Mouse (Mus musculus) left cerebral cortex, postnatal 10 days (tissue): ENCODE measurements at regions not wholly inside any gene's neighbourhood (a gene's known extent, or its start where the extent isn't known, plus 50 kb on each side); places are given as distances from the start of the nearest gene placed in this dataset.

Source experiments
- DNase-seq, 2 experiments: peaks; one replicate each; pipeline ENCODE4 v3.0.0; 2021 to 2022; ENCODE audit warnings: low spot score in 2 of 2, mixed read lengths in 1 of 2; ENCODE audit errors: extremely low spot score in 1 of 2
- intact Hi-C: fragments of 180-260 bp; cut with DNase I; formaldehyde crosslinking; loops from one replicate; pipeline ENCODE4 v1.15.1; 2025

- peak; percentile 15 to 41 for DNase-seq
- intact Hi-C loops, result no loop called here
These were observed 91.8 kb upstream of the Dhrs4 start for GRCm38 (mm10) chr14:55386773-55387172.

DNA sequence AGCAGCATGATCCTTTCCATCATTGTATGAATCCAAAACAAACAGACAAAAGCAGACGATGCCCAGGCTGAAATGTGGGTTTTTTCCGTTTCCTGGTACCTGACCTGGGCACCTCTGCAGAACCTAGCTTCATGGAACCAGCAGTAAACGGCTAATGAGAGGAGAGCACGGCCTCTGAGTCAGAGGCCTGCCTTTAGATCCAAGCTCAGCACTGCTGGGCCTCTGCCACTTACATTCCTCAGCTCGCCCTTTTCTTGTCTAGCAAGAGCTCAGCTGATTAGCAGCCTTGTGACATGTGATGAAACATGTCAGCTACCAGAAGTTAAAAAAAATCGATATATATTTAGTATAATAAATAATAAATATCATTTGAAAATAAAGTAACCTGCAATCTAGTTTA is 91.2 kb upstream of the Dhrs4 start:
- intact Hi-C loops, result no loop called here

GRCm38 (mm10) chr14:55392390-55392789 is 86.2 kb upstream of the Dhrs4 start:
- no peak for DNase-seq
- intact Hi-C loops, result no loop called here

More for the DNA sequence above, 91.2 kb upstream of the Dhrs4 start:
- no peak for DNase-seq

DNA sequence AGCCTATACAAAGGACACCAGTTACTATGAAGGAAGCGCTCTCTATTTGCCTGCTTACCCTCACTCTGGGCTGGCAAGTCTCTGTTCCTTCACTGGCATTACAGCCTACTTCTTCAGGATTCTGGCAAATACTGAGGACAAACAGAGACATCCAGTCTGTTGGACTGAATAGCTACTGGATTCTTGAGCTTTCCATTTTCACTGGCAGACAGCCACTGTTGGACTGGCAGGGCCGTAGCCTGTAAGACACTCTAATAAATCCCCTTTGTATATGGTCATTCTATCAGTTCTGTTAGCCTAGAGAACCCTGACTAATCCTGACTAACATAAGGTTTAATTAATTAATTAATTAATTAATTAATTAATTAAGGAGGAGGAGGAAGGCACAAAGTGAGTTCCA is 72.4 kb upstream of the Dhrs4 start:
- intact Hi-C loops, result no loop called here
- DNase-seq, result no peak
